Mouse (Mus musculus) embryonic facial prominence, embryonic 11.5 days (tissue): ENCODE results near the gene Fam49a. TPM values are rescaled to one million over a fixed set of nuclear protein-coding genes. Genes with fewer than 3 reads are reported as not detected.
A peak's percentile ranks its signal among the peaks of the same experiment; 100 is the strongest.

Experiments
- ATAC-seq: fragments of 200-750 bp; cut with Nextera tagmentation; replicated peaks from 2 replicates; pipeline ENCODE4 v1.8.0; 2017; ENCODE audit warnings: low read depth; ENCODE audit not compliant: insufficient number of reproducible peaks, low FRiP score, low TSS enrichment
- DNase-seq: peaks from one replicate; pipeline ENCODE4 v3.0.0-alpha.2; 2015; ENCODE audit warnings: low spot score
- H3K27ac ChIP-seq: fragments of 300-500 bp; sonication (generic); replicated peaks from 2 replicates; pipeline ENCODE4 v1.5.1; 2014; ENCODE audit warnings: mild to moderate bottlenecking, low read depth, low read length, control low read depth
- H3K27me3 ChIP-seq: fragments of 300-500 bp; sonication (generic); 2 replicates; pipeline ENCODE4 v1.6.1; 2014; ENCODE audit warnings: mild to moderate bottlenecking, low read length, moderate library complexity, mixed read lengths; ENCODE audit not compliant: control insufficient read depth, insufficient read depth
- H3K36me3 ChIP-seq: fragments of 300-500 bp; sonication (generic); replicated peaks from 2 replicates; pipeline ENCODE4 v1.6.1; 2014; ENCODE audit warnings: low read depth, mild to moderate bottlenecking, low read length, moderate library complexity, mixed read lengths; ENCODE audit not compliant: control insufficient read depth, insufficient read depth
- H3K4me1 ChIP-seq: fragments of 300-500 bp; sonication (generic); 2 replicates; pipeline ENCODE4 v1.6.1; 2014; ENCODE audit warnings: low read length, mixed read lengths; ENCODE audit not compliant: control insufficient read depth, insufficient read depth
- H3K4me2 ChIP-seq: fragments of 300-500 bp; sonication (generic); 2 replicates; pipeline ENCODE4 v1.6.1; 2014; ENCODE audit warnings: low read depth, mild to moderate bottlenecking, control low read depth, low read length, moderate library complexity
- H3K4me3 ChIP-seq: fragments of 300-500 bp; sonication (generic); 2 replicates; pipeline ENCODE4 v1.5.1; 2014; ENCODE audit warnings: low read depth, low read length, control low read depth
- H3K9ac ChIP-seq: fragments of 300-500 bp; sonication (generic); replicated peaks from 2 replicates; pipeline ENCODE4 v1.6.1; 2014; ENCODE audit warnings: mild to moderate bottlenecking, control low read depth, low read length
- H3K9me3 ChIP-seq: fragments of 300-500 bp; sonication (generic); replicated peaks from 2 replicates; pipeline ENCODE4 v1.6.1; 2016; ENCODE audit warnings: mild to moderate bottlenecking, low read length, inconsistent platforms, mixed read lengths; ENCODE audit not compliant: control insufficient read depth
- WGBS: fragments of 180-500 bp; shearing (Covaris S2); extraction: QIAGEN DNeasy Blood & Tissue Kit; methylation state at CpG from one replicate; pipeline ENCODE4 v1.1.7; 2014; 5-methylcytosine and 5-hydroxymethylcytosine counted together
- polyA plus RNA-seq: library from polyadenylated mRNA; unstranded; fragments of >200 nt; fragmentation: Nextera tagmentation; extraction: Ambion mirVana; gene quantifications from 2 replicates; pipeline ENCODE4 v1.2.1, GENCODE M21; 2014

Fam49a gene
- polyA plus RNA-seq = 8.4 and 11.2 TPM in 2 replicates

DNA sequence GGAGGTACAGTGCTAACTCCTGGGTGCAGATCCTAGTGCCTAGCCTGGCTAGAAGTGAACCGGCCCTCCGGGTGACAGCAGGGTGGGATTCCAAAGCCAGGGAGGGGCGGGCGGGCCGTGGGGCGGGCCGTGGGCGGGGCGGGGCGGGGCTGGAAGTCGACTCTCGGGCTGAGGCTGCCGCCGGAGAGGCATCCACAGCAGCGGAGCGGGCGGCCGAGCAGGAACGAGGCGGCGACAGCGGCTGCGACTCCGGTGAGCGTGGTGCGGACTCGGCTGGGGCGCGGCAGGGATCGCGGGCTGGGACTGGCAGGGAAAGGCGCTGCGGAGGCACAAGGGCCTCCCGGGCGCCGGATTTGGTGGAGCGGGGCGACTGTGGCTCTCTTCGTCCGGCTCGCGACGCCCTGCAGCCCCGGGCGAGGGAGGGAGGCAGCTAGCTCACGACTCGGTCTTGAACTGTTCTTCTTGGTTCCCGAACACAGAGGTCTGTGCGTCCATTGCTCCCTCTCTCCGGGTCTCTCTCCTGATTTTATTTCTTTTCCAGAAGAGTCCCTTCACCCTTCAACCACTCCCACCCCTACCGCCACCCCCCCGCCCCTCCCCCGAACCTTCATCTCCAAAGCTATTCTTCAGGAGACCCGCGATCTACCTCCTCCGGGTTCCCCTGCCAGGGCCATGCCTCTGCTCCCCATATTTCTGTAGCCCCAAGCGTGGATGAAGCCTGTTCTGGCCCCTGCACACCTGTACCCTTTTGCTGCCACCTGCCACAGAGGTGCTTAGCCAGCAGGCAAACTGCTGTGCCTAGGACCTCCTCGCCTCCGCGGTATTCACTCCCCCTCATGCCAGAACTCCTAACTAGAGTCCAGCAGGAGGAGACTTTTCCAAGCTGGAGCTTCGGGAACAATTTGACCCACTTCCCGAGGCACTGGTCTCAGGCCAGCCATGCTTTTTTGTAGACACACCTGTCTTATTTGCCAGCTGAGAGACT lies at the start of gene Fam49a:
TSS of gene Fam49a (plus strand) at position 153 of the 985 bp plus-strand sequence.
- H3K4me2 ChIP-seq = peak within 1 kb of the TSS; percentile 84
- DNase-seq (peak; percentile 79), ATAC-seq (peak; percentile 88)
- H3K4me1 ChIP-seq = peaks cover 3% of the 10 kb centered on the region; the same call in 1 of the 2 replicates
- no peak within 1 kb of the TSS for H3K27ac ChIP-seq
- H3K27me3 ChIP-seq = no peaks in the 10 kb centered on the region
- H3K9me3 ChIP-seq = no peaks in the 10 kb centered on the region
- H3K4me3 ChIP-seq = peak within 1 kb of the TSS; percentile 61
- H3K9ac ChIP-seq = peak within 1 kb of the TSS; percentile 81
- WGBS = under 1% methylated on average over 48 of the region's 62 CpGs
- no peaks in the 10 kb centered on the region for H3K36me3 ChIP-seq

DNA sequence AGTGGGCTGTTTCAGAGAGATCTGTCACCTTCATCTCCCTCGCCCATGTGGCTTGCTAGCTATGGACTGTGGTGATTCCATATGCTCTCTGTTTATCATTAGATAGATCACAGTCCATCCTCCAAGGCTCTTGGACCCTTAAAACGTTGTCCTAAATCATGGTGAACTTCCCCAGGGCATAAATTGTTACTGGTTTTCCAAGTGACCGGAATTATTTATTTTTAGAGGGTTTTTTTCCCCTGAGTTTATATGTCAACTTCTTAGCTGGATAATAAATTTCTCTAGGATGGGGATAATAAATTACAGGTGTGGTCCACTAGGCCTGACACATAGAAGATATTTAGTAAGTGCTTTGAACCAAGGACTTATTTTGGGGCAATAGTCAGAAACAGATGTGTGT lies 48.4 kb upstream of the Fam49a start:
- Histone ChIP-seq H3K36me3 (no peaks in the 10 kb centered on the region), H3K27me3 (no peaks in the 10 kb centered on the region), H3K9ac (no peak overlapping the region), H3K4me2 (no peak overlapping the region), H3K9me3 (no peaks in the 10 kb centered on the region), H3K4me1 (no peaks in the 10 kb centered on the region), H3K27ac (no peak overlapping the region), H3K4me3 (no peak overlapping the region)
- ATAC-seq (no peak), DNase-seq (no peak)
- WGBS = 62% methylated on average over 3 of the region's 3 CpGs

DNA sequence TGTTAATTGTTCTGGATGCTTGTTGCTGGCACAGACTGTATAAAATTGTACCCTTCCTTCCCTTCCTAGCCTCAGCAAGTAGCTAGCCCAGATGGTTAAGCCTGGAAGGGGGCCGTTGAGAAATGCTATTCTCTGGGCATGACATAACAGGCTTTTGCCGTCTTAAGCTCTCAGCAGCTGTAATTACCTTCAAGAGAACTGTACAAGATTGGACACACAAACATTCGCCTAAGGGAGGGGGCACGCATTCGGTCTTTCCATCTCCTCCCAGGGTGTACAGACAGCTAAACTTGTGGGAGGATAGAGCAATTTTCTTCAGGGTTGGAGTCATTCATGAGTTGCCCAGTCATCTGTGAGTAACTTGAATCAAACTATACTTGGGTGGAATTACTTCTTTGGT lies 43.0 kb upstream of the Fam49a start:
- no peak overlapping the region for H3K4me3 ChIP-seq
- H3K4me1 ChIP-seq = no peaks in the 10 kb centered on the region
- H3K9ac ChIP-seq = no peak overlapping the region
- WGBS = 70% methylated on average over 5 of the region's 5 CpGs
- H3K27ac ChIP-seq = no peak overlapping the region
- H3K36me3 ChIP-seq = no peaks in the 10 kb centered on the region
- no peak overlapping the region for H3K4me2 ChIP-seq
- no peaks in the 10 kb centered on the region for H3K9me3 ChIP-seq
- DNase-seq (peak; percentile 3), ATAC-seq (no peak)
- H3K27me3 ChIP-seq = no peaks in the 10 kb centered on the region

DNA sequence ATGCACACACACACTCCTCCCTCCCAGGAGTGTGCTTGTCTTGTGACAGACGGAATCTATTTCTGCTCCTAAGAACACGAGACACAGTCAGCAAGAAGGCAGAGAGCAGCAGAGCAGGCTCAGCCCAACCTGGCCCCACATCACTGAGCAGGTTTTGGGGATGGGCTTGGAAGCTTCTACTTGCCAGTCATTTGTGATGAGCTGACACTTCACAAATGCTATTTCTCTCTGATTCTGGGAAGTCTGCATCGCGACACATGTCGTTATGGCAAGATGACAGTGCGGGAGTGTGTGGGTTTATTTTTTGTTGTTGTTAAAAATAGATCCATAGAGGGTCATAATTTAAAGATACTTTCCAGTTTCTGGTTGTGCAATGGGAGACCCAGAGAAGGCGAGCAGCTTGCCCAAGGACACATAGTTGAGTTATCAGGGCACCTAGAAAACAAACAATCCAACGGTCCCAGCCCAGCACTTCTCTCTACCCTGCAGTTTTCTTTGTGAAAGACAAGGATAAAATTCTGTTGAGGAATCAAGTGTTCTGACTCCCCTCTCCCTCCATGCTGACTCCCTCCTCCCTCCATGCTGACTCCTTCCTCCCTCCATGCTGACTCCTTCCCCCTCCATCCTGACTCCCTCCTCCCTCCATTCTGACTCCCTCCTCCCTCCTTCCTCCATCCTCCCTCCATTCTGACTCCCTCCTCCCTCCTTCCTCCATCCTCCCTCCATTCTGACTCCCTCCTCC lies 41.0 kb upstream of the Fam49a start:
- Histone ChIP-seq H3K36me3 (no peaks in the 10 kb centered on the region), H3K4me2 (no peak overlapping the region), H3K9ac (no peak overlapping the region), H3K4me1 (no peaks in the 10 kb centered on the region), H3K4me3 (no peak overlapping the region), H3K27me3 (no peaks in the 10 kb centered on the region), H3K27ac (no peak overlapping the region), H3K9me3 (no peaks in the 10 kb centered on the region)
- 82% methylated on average over 8 of the region's 8 CpGs for WGBS
- DNase-seq = no peak
- ATAC-seq = no peak

DNA sequence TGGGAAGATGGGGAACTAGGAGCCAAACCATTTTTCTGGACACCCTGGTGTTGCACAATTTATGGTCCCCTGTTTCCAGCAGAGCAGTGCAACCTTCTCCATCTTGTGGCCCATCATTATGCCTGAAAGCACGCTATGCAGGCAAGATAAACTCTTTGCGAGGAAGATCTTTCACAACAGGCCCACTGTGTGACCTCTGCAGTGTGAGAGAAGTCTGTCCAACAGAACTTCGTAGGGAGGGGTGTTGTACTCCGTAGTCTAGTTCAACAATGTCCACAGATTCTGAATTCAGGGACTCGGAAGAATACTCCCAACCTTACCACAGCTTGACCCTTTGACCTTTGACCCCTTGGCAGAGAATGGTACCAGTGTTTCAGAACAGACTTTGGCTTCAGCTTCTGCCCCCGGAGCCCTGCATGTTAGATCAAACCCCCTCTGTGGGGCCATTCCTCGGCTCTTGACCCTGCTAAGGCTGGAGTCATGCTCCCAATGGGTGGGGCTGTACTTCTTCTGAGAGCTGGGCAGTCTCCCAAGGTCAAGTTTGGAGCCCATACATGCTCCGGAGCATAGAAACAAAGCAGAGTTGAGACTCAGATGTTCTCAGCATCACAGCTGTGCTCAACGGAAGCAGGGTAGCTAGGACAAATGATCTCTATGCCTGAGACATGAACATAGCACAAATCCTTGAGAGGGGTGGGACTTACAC lies 39.2 kb upstream of the Fam49a start:
- Histone ChIP-seq H3K27me3 (no peaks in the 10 kb centered on the region), H3K4me2 (no peak overlapping the region), H3K4me3 (no peak overlapping the region), H3K27ac (no peak overlapping the region), H3K9ac (no peak overlapping the region), H3K4me1 (no peaks in the 10 kb centered on the region), H3K36me3 (no peaks in the 10 kb centered on the region), H3K9me3 (no peaks in the 10 kb centered on the region)
- ATAC-seq = no peak
- 40% methylated on average over 9 of the region's 9 CpGs for WGBS
- DNase-seq = no peak

DNA sequence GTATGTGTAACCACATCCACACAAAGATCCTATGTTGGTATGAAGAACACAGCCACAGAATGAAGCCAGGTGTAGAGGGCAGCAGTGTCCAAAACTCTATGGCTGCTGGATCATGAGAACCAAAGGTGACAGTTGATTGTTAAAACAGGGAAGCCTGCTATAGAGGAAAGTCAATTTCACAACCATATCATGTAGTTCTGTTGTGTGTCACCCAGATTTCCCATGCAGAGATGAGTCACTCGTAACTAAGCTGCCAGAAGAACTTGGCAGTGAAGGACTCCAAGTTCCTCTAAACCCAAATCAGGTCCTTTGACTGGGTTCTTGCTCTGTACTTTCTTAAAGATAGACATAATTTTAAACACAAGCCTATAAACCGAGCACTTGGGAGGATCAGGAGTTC lies 38.6 kb upstream of the Fam49a start:
- no peak overlapping the region for H3K9ac ChIP-seq
- H3K4me1 ChIP-seq = no peaks in the 10 kb centered on the region
- ATAC-seq = no peak
- no peak overlapping the region for H3K4me3 ChIP-seq
- H3K36me3 ChIP-seq = no peaks in the 10 kb centered on the region
- no peak for DNase-seq
- no peaks in the 10 kb centered on the region for H3K27me3 ChIP-seq
- H3K9me3 ChIP-seq = no peaks in the 10 kb centered on the region
- no peak overlapping the region for H3K4me2 ChIP-seq
- no peak overlapping the region for H3K27ac ChIP-seq
- WGBS = 75% methylated on average over 2 of the region's 2 CpGs

DNA sequence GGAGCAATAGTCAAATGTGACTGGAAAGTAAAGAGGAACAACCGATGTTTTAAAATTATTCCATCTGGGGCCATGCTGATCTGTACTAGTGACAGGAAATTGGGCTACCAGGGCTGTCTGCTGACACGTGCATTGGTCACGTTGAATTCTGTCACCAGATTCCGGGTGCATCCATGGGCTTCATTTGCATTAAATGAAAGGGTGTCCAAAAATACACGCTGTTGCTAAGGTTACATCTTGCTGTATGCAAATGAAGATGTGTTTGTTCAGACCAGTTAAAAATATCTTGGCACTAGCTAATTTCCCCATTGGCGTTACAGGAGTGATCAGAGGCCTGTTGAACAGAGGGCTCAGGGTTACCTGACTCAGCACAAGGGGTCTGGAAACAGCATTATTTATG lies 36.2 kb upstream of the Fam49a start:
- Histone ChIP-seq H3K9ac (no peak overlapping the region), H3K36me3 (no peaks in the 10 kb centered on the region), H3K4me1 (no peaks in the 10 kb centered on the region), H3K27ac (no peak overlapping the region), H3K4me2 (no peak overlapping the region), H3K9me3 (no peaks in the 10 kb centered on the region), H3K4me3 (no peak overlapping the region), H3K27me3 (no peaks in the 10 kb centered on the region)
- no peak for DNase-seq
- 78% methylated on average over 6 of the region's 6 CpGs for WGBS
- ATAC-seq = no peak
